ENCODE assay signal across 24 mouse cellular contexts in genomic region chr4:83401712-83402111, GRCm38 (mm10). TPM values are rescaled to one million over a fixed set of nuclear protein-coding genes. Genes with fewer than 3 reads are reported as not detected.
DNase-seq lines count a peak whose midpoint lies in the region; ATAC-seq and TF ChIP-seq lines count a peak whose summit lies in the region.
"Had no signal": no experiment of that assay in that cellular context is flagged by ENCODE, and none has a peak within 500 bp of the region (broad histone marks: within the 10 kb centered on the region; RNA-seq: fewer than 3 reads in every experiment).

No protein-coding gene starts in this region.

- no peaks in the 10 kb centered on the region for H3K27me3 ChIP-seq in heart, embryonic 10.5 days (ENCODE audit: insufficient read depth, poor library complexity, severe bottlenecking)
- H3K27me3 ChIP-seq in heart, embryonic 12.5 days (replicated peaks): no peaks in the 10 kb centered on the region
- no peaks in the 10 kb centered on the region; a peak in 1 of 4 replicates for H3K27me3 ChIP-seq in MEL (ENCODE audit: control insufficient read depth in 1 of 2, insufficient read depth in 2 of 2, low read length in 2 of 2)
- H3K27me3 ChIP-seq: CH12.LX, Patski had no signal

- no peaks in the 10 kb centered on the region for H3K79me2 ChIP-seq in MEL (ENCODE audit: control insufficient read depth, insufficient read depth, low read length, poor library complexity)

- no peak overlapping the region for H3K4me3 ChIP-seq in heart, embryonic 10.5 days
- no peak overlapping the region for H3K4me3 ChIP-seq in heart, embryonic 12.5 days
- H3K4me3 ChIP-seq in MEL (ENCODE audit: control insufficient read depth in 1 of 2, insufficient read depth in 1 of 2, low read depth in 2 of 2, low read length in 2 of 2): no peak overlapping the region

- TF ChIP-seq EP300 in MEL (IDR thresholded peaks at IDR 0.05; ENCODE audit: low read depth in 1 of 2, low read length in 2 of 2): no peak

- peaks cover 7% of the 10 kb centered on the region; the same call in 1 of the 2 replicates for H3K9me3 ChIP-seq in heart, embryonic 10.5 days
- H3K9me3 ChIP-seq in heart, embryonic 12.5 days (replicated peaks): peaks cover 9% of the 10 kb centered on the region
- H3K9me3 ChIP-seq in MEL (replicated peaks; ENCODE audit: insufficient read depth, low read length): no peaks in the 10 kb centered on the region

- H3K4me2 ChIP-seq in heart, embryonic 12.5 days: no peak overlapping the region

- no peak overlapping the region for H3K9ac ChIP-seq in heart, embryonic 12.5 days
- no peak overlapping the region for H3K9ac ChIP-seq in MEL (ENCODE audit: control insufficient read depth, low read depth, low read length, poor library complexity, severe bottlenecking)

- TF ChIP-seq RAD21 in MEL (IDR thresholded peaks at IDR 0.05; ENCODE audit: low read depth, low read length): no peak

- no peaks in the 10 kb centered on the region for H3K4me1 ChIP-seq in heart, embryonic 10.5 days
- H3K4me1 ChIP-seq in heart, embryonic 12.5 days (replicated peaks): no peaks in the 10 kb centered on the region
- H3K4me1 ChIP-seq in MEL (ENCODE audit: control insufficient read depth in 1 of 2, insufficient read depth in 2 of 2, low read length in 2 of 2): peaks cover 4 to 8% of the 10 kb centered on the region in 2 experiments; a peak in 3 of 4 replicates

- no peaks in the 10 kb centered on the region for H3K36me3 ChIP-seq in heart, embryonic 10.5 days
- H3K36me3 ChIP-seq in heart, embryonic 12.5 days: no peaks in the 10 kb centered on the region
- peaks cover 0 to 15% of the 10 kb centered on the region in 2 experiments; a peak in 2 of 4 replicates for H3K36me3 ChIP-seq in MEL (ENCODE audit: control insufficient read depth in 1 of 2, insufficient read depth in 2 of 2, low read length in 2 of 2)
- H3K36me3 ChIP-seq: G1E had no signal

- no peak overlapping the region for H3K27ac ChIP-seq in heart, embryonic 10.5 days
- no peak overlapping the region for H3K27ac ChIP-seq in heart, embryonic 12.5 days (ENCODE audit: poor library complexity, severe bottlenecking)
- H3K27ac ChIP-seq in MEL (ENCODE audit: control insufficient read depth, low read depth, low read length): no peak overlapping the region

- no peak for ATAC-seq in heart, embryonic 12.5 days (ENCODE audit: insufficient number of reproducible peaks, low FRiP score)
- ATAC-seq in cerebellum, adult (ENCODE audit: insufficient number of reproducible peaks, low FRiP score, low TSS enrichment): no peak
- ATAC-seq: activated CD4-positive, CD25-positive, alpha-beta regulatory T cell, adult 4 months; CD4-positive, CD25-positive, alpha-beta regulatory T cell, adult 4 months; Patski had no signal

- no peak for TF ChIP-seq POLR2A in MEL (IDR thresholded peaks at IDR 0.05; ENCODE audit: control insufficient read depth in 1 of 2, insufficient read depth in 1 of 2, low read depth in 1 of 2, low read length in 2 of 2, poor library complexity in 1 of 2)

- no peak for TF ChIP-seq CTCF in MEL (IDR thresholded peaks at IDR 0.05 in 2 of 3, conservative IDR thresholded peaks at IDR 0.05 in 1 of 3; ENCODE audit: control insufficient read depth in 1 of 3, insufficient read depth in 1 of 3, low read depth in 2 of 3, low read length in 3 of 3, poor library complexity in 1 of 3, severe bottlenecking in 1 of 3)

- peak; percentile 6 for DNase-seq in heart, embryonic 10.5 days (ENCODE audit: low spot score)
- peak; percentile 60 for DNase-seq in 3134 (ENCODE audit: extremely low read depth, insufficient read length, low spot score)
- DNase-seq in MEL (ENCODE audit: low read depth, low spot score): no peak
- no peak for DNase-seq in kidney, adult 11 months
- DNase-seq: adrenal gland, adult 2 months; adrenal gland, adult 8-10 months; adrenal gland, postnatal 10 days; adrenal gland, postnatal 14 days; adrenal gland, postnatal 25 days; adrenal gland, postnatal 36 days; B cell, adult 2 months; cerebellum, adult 11 months; cerebellum, adult 11-12 months; cerebellum, adult 18-20 months; cerebellum, adult 2 months; cerebellum, adult 8-10 months; cerebellum, adult 9-10 months had no signal

TF ChIP-seq in MEL, 35 proteins besides CTCF, POLR2A, EP300 and RAD21:
- no peak for TF ChIP-seq MAZ (IDR thresholded peaks at IDR 0.05; ENCODE audit: low read depth, low read length)
- TF ChIP-seq GATA1 (IDR thresholded peaks at IDR 0.05; ENCODE audit: low read depth, low read length): no peak
- TF ChIP-seq TBP (IDR thresholded peaks at IDR 0.05; ENCODE audit: low read depth, low read length): no peak
- no peak for TF ChIP-seq ZKSCAN1 (IDR thresholded peaks at IDR 0.05; ENCODE audit: low read depth, low read length)
- no peak for TF ChIP-seq USF2 (IDR thresholded peaks at IDR 0.05; ENCODE audit: borderline replicate concordance in 1 of 2, insufficient read depth in 1 of 2, low read depth in 1 of 2, low read length in 2 of 2)
- peak; percentile 69 for TF ChIP-seq ZNF384 (IDR thresholded peaks at IDR 0.05; ENCODE audit: low read depth, low read length)
- TF ChIP-seq JUND (IDR thresholded peaks at IDR 0.05; ENCODE audit: low read depth, low read length): no peak
TF ChIP-seq in MEL: peak in this region for 1.

RNA-seq across cellular contexts. Expression of gene Snapc3, which starts 15.8 kb away (rescaled TPM):
- 34.9 and 43.6 TPM in 2 replicates for polyA plus RNA-seq in heart, embryonic 10.5 days (2016; fragmentation: Nextera tagmentation; extraction: Ambion mirVana)
- polyA plus RNA-seq in heart, embryonic 12.5 days (2016; fragmentation: Nextera tagmentation; extraction: Ambion mirVana): 32.6 and 34.9 TPM in 2 replicates
- 15.3 and 16.9 TPM in 2 replicates for total RNA-seq in MEL (2012; rRNA removed)
- polyA plus RNA-seq in MEL (2012; ENCODE audit: insufficient read depth in 1 of 2, insufficient read length in 2 of 2, low read depth in 1 of 2, low replicate concordance in 2 of 2, missing spikeins in 1 of 2): 10 to 100 TPM in 1 of 2 experiments, not detected in 1; 12.0 TPM

Comparison
In these comparisons a context has a peak if more than half of its experiments do, and no peak if none do; other contexts are left out.
1. DNase-seq: peak in heart, embryonic 10.5 days (single experiment) and 3134 (single experiment); none in MEL (single experiment) and kidney, adult 11 months (single experiment).